Mouse (Mus musculus) retina, embryonic 14.5 days (tissue): ENCODE measurements around the gene Ipo4.

Experiments
- DNase-seq: peaks from one replicate; pipeline ENCODE4 v3.0.0-alpha.2; 2015; ENCODE audit warnings: low spot score

The Ipo4 gene

GRCm38 (mm10) chr14:55589771-55590448 is 45.8 kb downstream of the Ipo4 start:
- DNase-seq: no peak

DNA sequence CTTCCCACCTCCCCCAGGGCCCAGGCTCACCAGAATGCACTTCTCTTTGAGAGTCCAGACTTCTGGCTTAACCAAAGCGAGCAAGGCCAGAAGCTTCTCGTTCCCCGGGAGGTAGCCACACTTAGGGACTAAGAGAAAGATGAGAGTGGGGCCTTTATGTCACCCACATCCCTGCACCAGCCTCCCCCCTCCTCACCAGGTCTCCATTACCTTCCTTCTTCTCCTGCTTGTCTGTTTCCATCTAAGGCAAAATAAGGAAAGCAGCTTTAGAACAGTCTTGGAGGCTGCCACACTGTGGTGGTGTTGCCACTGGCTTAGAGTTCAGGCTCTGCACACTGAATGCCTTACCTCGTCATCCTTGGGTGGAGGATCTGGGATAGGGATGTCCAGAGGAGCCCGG is 46.5 kb downstream of the Ipo4 start:
- DNase-seq: no peak

- DNase-seq: no peak
Measured at GRCm38 (mm10) chr14:55586149-55586548, 49.6 kb downstream of the Ipo4 start.

GRCm38 (mm10) chr14:55585566-55585960 is 50.2 kb downstream of the Ipo4 start:
- no peak for DNase-seq

DNA sequence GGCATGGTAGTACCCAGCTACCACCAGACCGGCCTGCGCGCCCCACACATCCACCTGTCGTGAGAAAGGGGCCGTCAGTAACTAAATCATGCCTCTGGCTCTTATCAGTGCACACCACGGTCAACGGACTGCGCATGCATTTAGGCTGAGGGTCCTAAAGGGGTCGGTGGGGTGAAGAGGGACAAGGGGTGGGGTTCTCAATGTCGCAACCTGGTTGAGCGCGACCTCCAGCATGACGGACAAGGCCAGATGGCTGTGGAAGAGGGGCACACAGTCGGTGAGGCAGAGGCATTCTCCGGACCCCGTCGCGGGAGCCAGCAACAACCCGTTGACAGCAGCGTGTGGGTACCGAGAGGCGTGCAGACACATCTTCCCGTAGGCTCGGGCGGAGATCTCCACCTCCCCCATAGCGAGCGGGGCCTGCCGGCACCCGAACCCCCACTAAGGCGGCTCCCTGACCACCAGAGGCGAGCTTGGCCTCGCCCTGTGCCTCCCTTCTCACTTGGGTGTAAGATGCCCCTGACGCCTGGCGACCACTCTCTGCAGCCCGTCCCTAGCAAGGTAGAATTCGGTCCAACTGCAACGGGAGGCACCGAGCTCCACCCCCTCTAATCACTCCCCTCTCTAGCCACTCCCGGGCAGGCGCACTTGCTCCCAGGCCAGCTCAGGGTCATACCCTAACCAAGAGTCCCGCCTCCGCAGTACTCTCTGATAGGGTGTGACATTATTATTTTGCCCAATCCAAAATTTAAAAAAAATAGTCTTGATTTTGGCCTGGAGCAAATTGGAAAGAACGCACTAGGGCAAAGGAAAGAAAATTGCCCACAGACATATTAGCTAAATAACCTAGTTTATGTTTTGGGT is 50.8 kb downstream of the Ipo4 start, which contains the start of gene Emc9:
Gene Emc9 (minus strand): TSS at position 601 of the 864 bp plus-strand sequence.
- peak; percentile 58 for DNase-seq

- DNase-seq: no peak
Measured at GRCm38 (mm10) chr14:55584303-55584701, 51.5 kb downstream of the Ipo4 start.

- no peak for DNase-seq
Measured at GRCm38 (mm10) chr14:55581981-55582681, 53.6 kb downstream of the Ipo4 start.

DNA sequence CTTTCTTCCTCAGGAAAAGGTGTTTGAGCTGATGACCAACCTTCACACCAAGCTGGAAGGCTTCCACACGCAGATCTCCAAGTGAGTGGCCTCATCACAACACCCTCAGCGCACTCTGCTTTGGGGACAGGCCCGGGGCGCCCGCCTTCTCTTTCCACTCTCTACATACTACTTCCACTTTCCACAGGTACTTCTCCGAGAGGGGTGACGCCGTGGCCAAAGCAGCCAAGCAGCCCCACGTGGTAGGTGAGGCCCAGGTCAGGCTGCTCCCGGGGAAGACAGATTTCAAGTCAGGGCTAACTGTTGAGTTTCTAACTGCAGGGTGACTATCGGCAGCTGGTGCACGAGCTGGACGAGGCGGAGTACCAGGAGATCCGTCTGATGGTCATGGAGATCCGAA is 55.0 kb downstream of the Ipo4 start:
- no peak for DNase-seq

GRCm38 (mm10) chr14:55579511-55580496 is 56.0 kb downstream of the Ipo4 start:
- no peak for DNase-seq

GRCm38 (mm10) chr14:55578668-55579269 is 57.0 kb downstream of the Ipo4 start:
- DNase-seq: no peak

GRCm38 (mm10) chr14:55577871-55578667 is 57.7 kb downstream of the Ipo4 start, which contains the start of gene Psme1:
Psme1 (plus strand) TSS chr14:55578123.
- peak; percentile 80 for DNase-seq

GRCm38 (mm10) chr14:55576376-55576775 is 59.4 kb downstream of the Ipo4 start:
- DNase-seq: no peak

- no peak for DNase-seq
Measured at GRCm38 (mm10) chr14:55575711-55576110, 60.0 kb downstream of the Ipo4 start.
